Mouse (Mus musculus) liver, embryonic 14.5 days (tissue): ENCODE data around the gene Anxa11. TPM values are rescaled to one million over a fixed set of nuclear protein-coding genes. Genes with fewer than 3 reads are reported as not detected.

Source experiments
- ATAC-seq: fragments of 200-750 bp; cut with Nextera tagmentation; 2 replicates; pipeline ENCODE4 v1.8.0; 2017; ENCODE audit warnings: moderate number of reproducible peaks, mild to moderate bottlenecking, moderate library complexity; ENCODE audit not compliant: insufficient read depth
- DNase-seq, 3 experiments: peaks; one replicate each; pipeline ENCODE4 v3.0.0-alpha.2; 2012 to 2013; ENCODE audit warnings: low read depth in 3 of 3, low spot score in 3 of 3
- H3K27ac ChIP-seq: fragments of 300-500 bp; sonication (generic); 2 replicates; pipeline ENCODE4 v1.5.1; 2014; ENCODE audit warnings: moderate library complexity, mild to moderate bottlenecking, control low read depth, inconsistent platforms
- H3K27me3 ChIP-seq: fragments of 300-500 bp; sonication (generic); 2 replicates; pipeline ENCODE4 v1.6.1; 2014; ENCODE audit warnings: mild to moderate bottlenecking, low read length, moderate library complexity; ENCODE audit not compliant: control insufficient read depth, insufficient read depth
- H3K36me3 ChIP-seq: fragments of 300-500 bp; sonication (generic); replicated peaks from 2 replicates; pipeline ENCODE4 v1.6.1; 2014; ENCODE audit warnings: low read depth; ENCODE audit not compliant: control insufficient read depth, insufficient read depth
- H3K4me1 ChIP-seq, 2 experiments: fragments of 200-500 bp in 1 of 2; fragments of 300-500 bp in 1 of 2; sonication (generic) in 1 of 2; replicated peaks; 2 replicates each; pipeline ENCODE4 v1.6.1; 2012 to 2014; ENCODE audit warnings: antibody characterized with exemption in 1 of 2, inconsistent platforms in 1 of 2, low read length in 1 of 2; ENCODE audit not compliant: control insufficient read depth in 2 of 2, insufficient read depth in 2 of 2
- H3K4me2 ChIP-seq: fragments of 300-500 bp; sonication (generic); 2 replicates; pipeline ENCODE4 v1.6.1; 2014; ENCODE audit warnings: low read depth, mild to moderate bottlenecking, control low read depth, moderate library complexity
- H3K4me3 ChIP-seq, 2 experiments: fragments of 200-500 bp in 1 of 2; fragments of 300-500 bp in 1 of 2; sonication (generic) in 1 of 2; 2 replicates each; pipeline ENCODE4 v1.5.1; 2012 to 2014; ENCODE audit warnings: low read depth in 2 of 2, low read length in 2 of 2, mild to moderate bottlenecking in 2 of 2, control low read depth in 1 of 2, inconsistent platforms in 1 of 2, moderate library complexity in 1 of 2; ENCODE audit not compliant: insufficient read depth in 1 of 2
- H3K9ac ChIP-seq: fragments of 300-500 bp; sonication (generic); replicated peaks from 2 replicates; pipeline ENCODE4 v1.6.1; 2014; ENCODE audit warnings: mild to moderate bottlenecking, control low read depth, moderate library complexity
- H3K9me3 ChIP-seq: fragments of 300-500 bp; sonication (generic); 2 replicates; pipeline ENCODE4 v1.6.1; 2016; ENCODE audit warnings: low read length, mixed read lengths; ENCODE audit not compliant: control insufficient read depth
- CTCF ChIP-seq: IDR thresholded peaks from 2 replicates; pipeline ENCODE4 v1.5.1; 2016; ENCODE audit warnings: antibody characterized with exemption, low read depth, control low read depth
- EP300 ChIP-seq: IDR thresholded peaks from 2 replicates; pipeline ENCODE4 v1.6.1; 2016; ENCODE audit warnings: antibody characterized with exemption, low read depth
- WGBS: fragments of 180-500 bp; shearing (Covaris S2); extraction: QIAGEN DNeasy Blood & Tissue Kit; methylation state at CpG from one replicate; pipeline ENCODE4 v1.1.7; 2014; ENCODE audit not compliant: insufficient replicate concordance; 5-methylcytosine and 5-hydroxymethylcytosine counted together
- polyA plus RNA-seq, 2 experiments: library from polyadenylated mRNA; depleted of rRNA in 1 of 2; stranded (reverse) in 1 of 2; unstranded in 1 of 2; fragments of >200 nt; fragmentation: Nextera tagmentation in 1 of 2; extraction: Ambion mirVana in 1 of 2; gene quantifications; 2 replicates each; pipeline versions ENCODE4 v1.2.1 to v1.2.3; 2012 to 2014

Anxa11 gene
- polyA plus RNA-seq, 2 experiments = 4.9 to 7.2 TPM

DNA sequence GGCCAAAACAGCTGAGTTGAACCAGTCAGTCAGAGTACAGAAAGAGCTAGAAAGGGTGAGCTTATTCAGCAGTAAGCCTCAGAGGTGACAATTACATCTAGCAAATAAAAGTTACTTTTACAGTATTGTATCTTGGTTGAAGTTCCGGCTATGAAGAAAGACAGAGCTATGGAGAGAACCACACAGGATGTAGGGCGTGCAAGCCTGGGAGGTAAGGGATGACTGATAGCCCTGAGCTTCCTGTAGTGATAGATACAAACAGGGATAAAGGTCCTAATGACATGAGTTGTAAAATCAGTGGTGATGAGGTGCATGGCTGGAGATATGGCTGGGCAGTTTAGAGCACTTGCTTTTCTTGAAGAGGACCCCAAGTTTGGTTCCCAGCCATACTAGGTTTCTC is 15.1 kb upstream of the Anxa11 start:
- H3K27me3 ChIP-seq = no peaks in the 10 kb centered on the region
- TF ChIP-seq CTCF (no peak), EP300 (no peak)
- H3K27ac ChIP-seq = no peak overlapping the region
- ATAC-seq (no peak), DNase-seq (no peak)
- H3K4me2 ChIP-seq = no peak overlapping the region
- H3K4me3 ChIP-seq = no peak overlapping the region
- WGBS = 40% methylated on average over 2 of the region's 2 CpGs
- H3K4me1 ChIP-seq = no peaks in the 10 kb centered on the region
- no peaks in the 10 kb centered on the region for H3K9me3 ChIP-seq
- no peaks in the 10 kb centered on the region for H3K36me3 ChIP-seq
- no peak overlapping the region for H3K9ac ChIP-seq

GRCm38 (mm10) chr14:25831332-25831731 is 10.6 kb upstream of the Anxa11 start:
- Histone ChIP-seq H3K4me2 (no peak overlapping the region), H3K27ac (no peak overlapping the region), H3K4me3 (no peak overlapping the region), H3K9me3 (no peaks in the 10 kb centered on the region), H3K27me3 (no peaks in the 10 kb centered on the region), H3K9ac (no peak overlapping the region), H3K36me3 (no peaks in the 10 kb centered on the region), H3K4me1 (0 out of 4 replicates have a peak, but pooled peaks cover 0 to 2% of the 10 kb centered on the region in 2 experiments)
- DNase-seq = no peak
- 24% methylated on average over 1 of the region's 1 CpGs for WGBS
- TF ChIP-seq EP300 (no peak), CTCF (no peak)
- no peak for ATAC-seq

- Histone ChIP-seq H3K27ac (no peak overlapping the region), H3K4me2 (no peak overlapping the region), H3K4me1 (0 out of 4 replicates have a peak, but pooled peaks cover 0 to 2% of the 10 kb centered on the region in 2 experiments), H3K4me3 (no peak overlapping the region), H3K9ac (no peak overlapping the region), H3K27me3 (no peaks in the 10 kb centered on the region), H3K36me3 (no peaks in the 10 kb centered on the region), H3K9me3 (no peaks in the 10 kb centered on the region)
- TF ChIP-seq EP300 = no peak
- TF ChIP-seq CTCF = peak; percentile 87
- ATAC-seq = no peak
- 6% methylated on average over 14 of the region's 14 CpGs for WGBS
- DNase-seq = no peak
Observed at GRCm38 (mm10) chr14:25832301-25832700, 9.7 kb upstream of the Anxa11 start.

DNA sequence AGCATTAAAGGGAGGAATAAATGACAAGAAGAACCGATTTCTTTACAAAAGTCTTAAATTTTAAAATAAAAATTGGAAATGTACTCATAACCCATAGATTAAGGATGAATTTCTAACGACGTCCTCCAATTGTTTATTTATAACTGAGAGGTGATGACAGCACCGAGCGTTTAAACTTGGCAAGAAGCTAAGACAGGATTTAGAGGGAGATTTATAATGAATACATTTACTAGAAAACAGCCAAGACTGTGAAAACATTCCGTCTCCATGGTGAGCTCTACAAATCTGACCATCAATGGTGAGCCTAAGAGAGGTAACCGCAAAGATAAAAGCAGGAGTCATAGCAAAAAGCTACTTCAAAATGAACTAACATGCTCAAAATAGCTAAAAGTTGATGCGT is 3.5 kb upstream of the Anxa11 start:
- no peaks in the 10 kb centered on the region for H3K36me3 ChIP-seq
- H3K9ac ChIP-seq = no peak overlapping the region
- no peak overlapping the region for H3K27ac ChIP-seq
- no peaks in the 10 kb centered on the region for H3K27me3 ChIP-seq
- ATAC-seq (no peak), DNase-seq (no peak)
- no peak overlapping the region for H3K4me3 ChIP-seq
- peaks cover 0 to 6% of the 10 kb centered on the region in 2 experiments; a peak in 3 of 4 replicates for H3K4me1 ChIP-seq
- no peak for TF ChIP-seq CTCF
- TF ChIP-seq EP300 = no peak
- H3K4me2 ChIP-seq = no peak overlapping the region
- H3K9me3 ChIP-seq = no peaks in the 10 kb centered on the region
- 74% methylated on average over 8 of the region's 8 CpGs for WGBS

DNA sequence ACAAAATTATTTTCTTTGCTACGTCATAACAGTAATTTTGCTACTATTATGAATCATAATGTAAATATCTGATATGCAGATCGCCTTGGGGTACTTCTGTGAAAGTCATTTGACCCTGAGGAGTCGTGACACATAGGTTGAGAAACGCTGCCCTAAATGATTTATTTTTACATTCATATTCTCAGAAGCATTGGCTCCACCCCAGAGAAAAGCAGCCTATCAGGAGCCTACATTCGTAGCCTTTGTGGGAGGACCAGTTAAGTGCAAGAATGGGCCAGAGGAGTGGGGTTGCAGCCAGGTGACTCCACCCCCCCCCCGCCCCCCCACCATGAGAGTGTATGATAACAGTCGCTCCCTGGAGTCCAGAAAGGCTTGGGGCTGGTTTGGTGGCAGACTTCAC is 2.2 kb upstream of the Anxa11 start:
- Histone ChIP-seq H3K9ac (no peak overlapping the region), H3K36me3 (no peaks in the 10 kb centered on the region), H3K4me3 (no peak overlapping the region), H3K4me2 (no peak overlapping the region), H3K4me1 (peaks cover 0 to 6% of the 10 kb centered on the region in 2 experiments; a peak in 3 of 4 replicates), H3K27ac (no peak overlapping the region), H3K9me3 (no peaks in the 10 kb centered on the region), H3K27me3 (no peaks in the 10 kb centered on the region)
- TF ChIP-seq CTCF (no peak), EP300 (no peak)
- no peak for ATAC-seq
- DNase-seq = no peak
- 37% methylated on average over 7 of the region's 7 CpGs for WGBS
